Mouse (Mus musculus) brain, embryonic 14.5 days (tissue): ENCODE measurements around the gene Carns1.

Experiments
- CTCF ChIP-seq: fragments of 200-500 bp; IDR thresholded peaks from 2 replicates; pipeline ENCODE4 v1.5.1; 2012; ENCODE audit warnings: inconsistent platforms, mild to moderate bottlenecking, moderate library complexity, borderline replicate concordance; ENCODE audit not compliant: insufficient read depth, insufficient read length; ENCODE audit errors: extremely low read depth
- POLR2A ChIP-seq: fragments of 200-500 bp; IDR thresholded peaks from 2 replicates; pipeline ENCODE4 v1.6.1; 2012; ENCODE audit warnings: mild to moderate bottlenecking, inconsistent platforms, borderline replicate concordance; ENCODE audit not compliant: poor library complexity, insufficient read depth, insufficient read length, severe bottlenecking; ENCODE audit errors: extremely low read depth

DNA sequence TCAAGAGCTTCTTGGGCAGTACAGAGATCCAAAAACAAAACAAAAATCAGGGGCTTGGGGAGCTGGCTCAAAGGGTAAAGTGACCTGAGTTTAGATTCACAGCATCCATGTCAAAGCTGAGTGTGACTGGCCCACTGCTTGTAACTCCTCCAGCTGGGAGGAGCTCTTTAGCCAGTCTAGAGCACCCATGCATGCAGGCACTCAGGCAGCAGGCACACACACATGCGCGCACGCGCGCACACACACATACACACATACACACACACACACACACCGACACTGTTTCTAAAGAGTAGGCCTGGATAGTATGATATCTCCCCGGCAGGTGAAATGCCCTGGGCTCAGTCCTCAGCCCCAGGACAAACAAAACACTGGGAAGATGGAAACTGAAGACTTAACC, 58.3 kb downstream of the Carns1 start:
- TF ChIP-seq CTCF (no peak), POLR2A (no peak)
